Mouse (Mus musculus): ENCODE results near the gene Pam. TPM values are rescaled to one million over a fixed set of nuclear protein-coding genes. Genes with fewer than 3 reads are reported as not detected.
A peak's percentile ranks its signal among the peaks of the same experiment; 100 is the strongest.

Pam gene
- total RNA-seq, 1 experiment from 2014 or later = 44.3 TPM

DNA sequence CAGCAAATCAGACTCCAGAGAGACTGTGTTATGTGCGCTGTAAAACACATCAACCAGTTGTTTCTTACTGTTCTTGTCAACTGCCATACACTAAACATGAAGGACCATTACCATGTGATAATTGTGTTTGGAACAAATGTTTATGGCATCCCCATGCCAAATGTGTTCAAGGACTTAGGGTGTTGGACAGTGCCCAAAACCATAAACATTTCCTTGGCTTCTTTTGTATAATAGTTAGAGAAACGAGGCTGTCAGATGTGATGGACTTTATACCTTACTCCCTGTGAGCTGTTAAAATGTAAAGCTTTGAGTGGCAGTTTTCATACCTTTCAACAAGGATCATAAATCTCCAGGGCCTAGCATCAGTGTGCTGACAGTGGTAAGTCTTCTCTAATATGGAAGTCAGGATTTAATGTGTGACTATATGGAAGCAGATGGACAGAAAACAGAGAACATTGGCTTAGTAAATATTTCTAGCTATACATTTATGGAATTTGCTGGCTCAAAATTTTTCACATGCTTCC, 169.4 kb downstream of the Pam start:
- ATAC-seq (replicated peaks; ENCODE audit: low read depth, poor library complexity, severe bottlenecking) = no peak

GRCm38 (mm10) chr1:97922395-97922794, 173.1 kb downstream of the Pam start:
- ATAC-seq (replicated peaks; ENCODE audit: low read depth, poor library complexity, severe bottlenecking) = no peak

DNA sequence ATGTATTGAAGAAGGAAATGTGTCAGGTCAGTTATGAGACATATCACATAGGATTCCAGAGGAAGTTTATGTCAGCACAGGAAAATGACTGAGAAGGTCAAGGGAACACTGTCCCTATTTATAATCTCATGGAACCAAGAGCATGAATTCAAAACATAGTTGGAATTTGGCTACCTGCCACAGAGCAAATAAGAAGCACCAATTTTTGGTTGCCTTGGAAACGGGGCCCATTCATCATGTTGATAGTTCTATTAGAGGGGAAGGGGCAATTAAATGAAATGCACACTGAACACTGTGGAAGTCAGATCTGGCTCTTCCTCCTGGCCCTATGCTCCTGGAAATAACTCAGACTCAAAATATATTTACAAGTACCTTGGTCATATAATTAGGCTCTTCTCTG, 173.6 kb downstream of the Pam start:
- no peak for ATAC-seq (replicated peaks; ENCODE audit: low read depth, poor library complexity, severe bottlenecking)

GRCm38 (mm10) chr1:97918495-97918894, 177.0 kb downstream of the Pam start:
- 0 out of 2 replicates have a peak, but pooled peaks have one; percentile 18 for ATAC-seq (replicated peaks; ENCODE audit: low read depth, poor library complexity, severe bottlenecking)

DNA sequence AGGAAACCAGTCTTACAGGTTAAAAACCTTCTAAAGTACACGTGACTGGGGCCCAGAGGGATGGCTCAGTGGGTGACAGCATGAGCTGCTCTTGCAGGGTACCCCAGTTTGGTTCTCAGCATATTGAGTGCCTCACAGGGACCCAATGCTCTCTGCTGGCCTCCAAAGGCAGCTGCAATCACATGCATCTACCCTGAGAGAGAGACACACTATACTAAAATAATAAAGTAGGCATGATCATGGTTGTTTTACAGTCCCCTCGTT, 178.5 kb downstream of the Pam start:
- ATAC-seq (replicated peaks; ENCODE audit: low read depth, poor library complexity, severe bottlenecking) = no peak

- no peak for ATAC-seq (replicated peaks; ENCODE audit: low read depth, poor library complexity, severe bottlenecking)
These were observed 179.1 kb downstream of the Pam start for GRCm38 (mm10) chr1:97916218-97916970.

DNA sequence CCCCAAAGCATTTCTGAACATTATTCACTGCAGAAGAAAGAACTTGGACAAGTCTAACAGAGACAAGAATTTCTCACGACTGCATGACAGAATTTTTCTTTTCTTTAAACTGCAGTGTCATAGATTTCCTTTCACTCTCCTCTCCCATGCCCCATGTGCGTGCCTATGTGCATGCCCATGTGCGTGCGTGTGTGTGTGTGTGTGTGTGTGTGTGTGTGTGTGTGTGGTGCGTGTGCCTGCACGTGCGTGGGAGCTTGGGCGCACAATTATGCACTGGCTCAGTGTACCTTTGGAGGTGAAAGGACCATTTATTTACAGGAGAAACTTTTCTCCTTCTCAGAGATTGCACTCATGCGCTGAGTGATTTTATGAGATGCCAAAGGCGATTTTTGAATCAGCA, 179.7 kb downstream of the Pam start:
- no peak for ATAC-seq (replicated peaks; ENCODE audit: low read depth, poor library complexity, severe bottlenecking)

DNA sequence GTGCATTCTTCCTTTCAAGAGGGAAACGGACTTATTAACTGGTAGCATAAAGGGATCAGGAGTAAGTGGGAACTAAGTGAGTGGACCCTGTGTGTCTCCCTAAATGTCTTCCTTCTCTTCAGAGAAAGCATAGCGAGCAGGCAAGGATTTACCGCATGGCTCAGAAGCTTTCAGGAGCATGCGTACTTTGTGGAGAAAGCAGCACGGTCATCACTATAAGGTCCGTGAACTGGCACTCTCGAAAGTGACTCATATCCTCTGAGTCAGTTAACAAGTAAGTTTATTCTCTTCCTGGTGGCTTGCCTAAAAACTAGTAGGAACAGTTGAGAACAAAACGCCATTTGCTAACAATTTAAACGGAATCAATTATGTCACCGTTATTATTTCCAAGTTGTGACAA, 184.6 kb downstream of the Pam start:
- ATAC-seq (replicated peaks; ENCODE audit: low read depth, poor library complexity, severe bottlenecking) = no peak

DNA sequence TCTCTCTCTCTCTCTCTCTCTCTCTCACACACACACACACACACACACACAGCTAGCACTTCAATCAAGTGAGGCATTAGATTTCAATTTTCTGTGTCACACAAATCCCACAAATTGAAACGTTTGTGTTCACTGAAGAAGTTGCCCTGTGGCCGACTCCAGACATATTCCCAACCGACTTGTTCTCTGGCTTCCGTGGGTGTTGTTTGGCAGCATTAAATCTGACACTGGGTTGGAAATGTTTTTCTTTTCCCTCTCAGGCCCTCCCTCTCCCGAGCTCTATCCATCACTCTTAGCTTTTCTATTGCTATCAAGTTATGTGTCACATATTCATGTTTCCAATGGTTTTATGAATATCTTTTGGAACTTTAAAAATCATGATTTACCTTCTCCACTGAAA, 185.9 kb downstream of the Pam start:
- ATAC-seq (replicated peaks; ENCODE audit: low read depth, poor library complexity, severe bottlenecking) = no peak

GRCm38 (mm10) chr1:97908736-97909135, 186.7 kb downstream of the Pam start:
- ATAC-seq (replicated peaks; ENCODE audit: low read depth, poor library complexity, severe bottlenecking) = no peak

- ATAC-seq (replicated peaks; ENCODE audit: low read depth, poor library complexity, severe bottlenecking) = no peak
These were observed 191.5 kb downstream of the Pam start for GRCm38 (mm10) chr1:97903912-97904460.

GRCm38 (mm10) chr1:97902830-97903229, 192.6 kb downstream of the Pam start:
- ATAC-seq (replicated peaks; ENCODE audit: low read depth, poor library complexity, severe bottlenecking) = no peak

DNA sequence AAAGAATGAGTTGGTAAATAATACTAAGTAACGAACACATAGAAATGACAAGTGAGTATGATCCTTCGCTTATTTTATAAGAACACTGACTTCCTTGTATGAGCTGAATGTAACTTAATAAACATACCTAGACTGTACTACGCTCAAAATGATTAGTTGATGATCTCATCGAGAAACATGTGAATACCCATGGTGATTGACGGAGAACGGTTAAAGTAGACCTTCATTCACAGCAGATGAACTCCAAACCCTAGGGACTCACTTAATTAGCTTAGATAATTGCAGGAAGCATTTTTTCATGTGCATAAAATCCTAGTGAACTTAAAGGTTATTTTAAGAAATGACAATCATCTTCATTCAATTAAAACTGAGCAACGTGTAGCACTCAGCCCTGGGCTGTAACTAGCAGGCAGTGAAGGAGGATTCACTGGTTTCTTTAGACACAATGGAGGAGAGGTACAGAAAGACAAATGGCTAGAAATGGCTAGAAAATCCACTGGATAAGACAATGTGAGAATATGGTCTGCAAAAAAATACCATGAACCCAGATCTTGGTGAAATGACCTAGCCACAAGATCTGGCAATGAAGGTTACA, 194.8 kb downstream of the Pam start:
- ATAC-seq (replicated peaks; ENCODE audit: low read depth, poor library complexity, severe bottlenecking) = no peak

DNA sequence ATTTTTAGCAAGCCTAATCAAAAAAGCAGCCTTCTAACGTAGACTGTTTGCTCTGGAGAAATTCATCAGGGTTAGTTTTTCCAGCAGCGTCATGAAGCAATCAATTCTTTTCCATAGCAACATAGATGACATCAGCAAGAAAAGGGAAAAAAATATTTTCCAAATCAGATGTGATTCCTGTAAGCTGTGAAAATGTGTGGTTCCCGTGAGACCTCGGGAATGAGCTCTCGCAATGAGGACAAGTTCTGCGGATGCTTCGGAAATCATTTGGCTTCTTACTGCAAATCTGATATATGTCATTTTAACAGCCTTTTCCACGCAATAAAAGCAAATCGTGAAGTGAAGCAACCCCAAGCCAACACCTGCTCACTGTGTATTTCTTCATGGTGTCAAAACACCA, 207.9 kb downstream of the Pam start:
- ATAC-seq (replicated peaks; ENCODE audit: low read depth, poor library complexity, severe bottlenecking) = no peak

GRCm38 (mm10) chr1:97883498-97883897, 211.9 kb downstream of the Pam start:
- ATAC-seq (replicated peaks; ENCODE audit: low read depth, poor library complexity, severe bottlenecking) = no peak

DNA sequence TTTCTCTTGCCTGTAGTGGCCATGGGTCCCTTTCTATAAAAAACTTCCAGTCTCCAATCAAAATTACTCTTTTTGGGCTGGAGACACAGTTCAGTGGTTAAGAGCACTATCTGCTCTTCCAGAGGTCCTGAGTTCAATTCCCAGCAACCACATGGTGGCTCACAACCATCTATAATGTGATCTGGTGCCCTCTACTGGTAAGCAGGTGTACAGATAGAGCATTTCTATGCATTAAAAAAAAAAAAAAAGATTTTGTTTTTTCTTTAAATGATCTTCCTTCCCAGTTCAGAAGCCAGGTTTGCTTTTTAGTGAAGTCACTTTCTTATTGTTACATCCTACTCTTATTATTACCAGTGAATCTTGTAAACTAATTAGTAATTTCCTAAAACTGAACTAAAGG, 218.4 kb downstream of the Pam start:
- ATAC-seq (replicated peaks; ENCODE audit: low read depth, poor library complexity, severe bottlenecking) = no peak

GRCm38 (mm10) chr1:97873490-97874054, 221.9 kb downstream of the Pam start:
- ATAC-seq (replicated peaks; ENCODE audit: low read depth, poor library complexity, severe bottlenecking) = no peak

DNA sequence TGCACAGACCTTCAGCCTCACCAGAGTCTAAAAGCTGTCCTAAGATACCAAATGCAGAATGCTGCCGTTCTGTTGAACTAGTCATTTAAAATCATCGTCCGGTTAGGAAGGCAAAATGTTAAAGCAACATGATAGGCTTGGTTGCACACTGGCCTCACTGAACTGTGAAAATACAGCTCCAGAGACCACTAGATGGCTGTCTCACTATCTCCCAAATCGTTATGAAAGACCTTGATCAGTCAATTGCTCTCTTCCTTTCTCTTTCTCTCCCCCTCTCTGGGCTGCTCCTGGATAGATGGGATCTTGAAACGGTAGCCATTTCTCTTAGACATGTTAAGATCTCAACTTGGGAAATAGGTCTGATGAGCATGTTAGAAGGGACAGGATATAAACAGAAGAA, 223.0 kb downstream of the Pam start:
- no peak for ATAC-seq (replicated peaks; ENCODE audit: low read depth, poor library complexity, severe bottlenecking)

GRCm38 (mm10) chr1:97872072-97872471, 223.4 kb downstream of the Pam start:
- ATAC-seq (replicated peaks; ENCODE audit: low read depth, poor library complexity, severe bottlenecking) = no peak

DNA sequence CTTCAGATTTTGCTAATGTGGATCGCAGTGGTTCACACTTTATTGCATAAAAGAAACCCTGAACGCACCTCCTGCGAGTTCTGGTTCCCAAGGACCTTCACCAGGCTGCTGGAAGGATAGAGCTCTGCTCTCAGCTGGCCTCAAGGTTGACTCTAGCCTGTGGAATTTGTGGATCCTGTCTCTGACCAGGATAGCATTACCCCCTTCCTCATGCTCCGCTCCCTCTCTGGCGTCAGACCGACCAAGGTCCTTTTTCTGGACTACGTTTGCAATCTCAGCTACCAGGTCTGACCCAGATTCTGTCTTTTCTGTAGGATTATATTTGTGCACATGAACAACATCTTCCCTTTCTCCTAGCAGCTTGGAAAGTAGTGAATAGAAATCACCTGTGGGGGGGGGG, 231.3 kb downstream of the Pam start:
- ATAC-seq (replicated peaks; ENCODE audit: low read depth, poor library complexity, severe bottlenecking) = no peak

GRCm38 (mm10) chr1:97863140-97863539, 232.3 kb downstream of the Pam start:
- ATAC-seq (replicated peaks; ENCODE audit: low read depth, poor library complexity, severe bottlenecking) = no peak

Data from common myeloid progenitor, adult 5-6 weeks (primary cell).